Mouse (Mus musculus) left cerebral cortex, adult 9 months (tissue): ENCODE data around the gene Utp20.
A peak's percentile ranks its signal among the peaks of the same experiment; 100 is the strongest.

Experiments
- DNase-seq, 2 experiments: peaks; one replicate each; pipeline ENCODE4 v3.0.0; 2022; ENCODE audit warnings: low spot score in 2 of 2

The Utp20 gene

GRCm38 (mm10) chr10:88716986-88717755, 109.4 kb downstream of the Utp20 start:
- DNase-seq = no peak

- DNase-seq = no peak
Measured at GRCm38 (mm10) chr10:88715621-88716020, 111.0 kb downstream of the Utp20 start.

- no peak for DNase-seq
Measured at GRCm38 (mm10) chr10:88714744-88715143, 111.9 kb downstream of the Utp20 start.

DNA sequence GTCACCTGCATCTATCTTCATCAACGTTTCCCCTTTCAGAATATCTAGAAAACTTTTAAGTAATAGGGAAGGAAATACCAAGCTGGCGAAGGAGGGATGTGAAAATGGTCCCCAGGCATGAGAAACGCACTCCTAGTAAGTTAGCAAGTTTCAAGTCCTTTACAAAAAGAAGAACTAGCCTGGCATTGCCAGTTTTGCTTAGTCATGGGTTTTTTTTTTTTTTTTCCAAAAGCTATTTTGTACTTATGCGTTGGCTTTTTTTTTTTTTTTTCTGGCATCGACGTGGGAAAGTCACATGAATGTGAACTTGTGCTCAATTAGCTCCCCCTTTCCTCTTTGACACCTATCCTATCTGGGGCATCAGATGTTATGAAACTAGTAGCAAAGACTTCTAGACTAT, 114.2 kb downstream of the Utp20 start:
- no peak for DNase-seq

- DNase-seq = peak; percentile 25 to 62
Measured at GRCm38 (mm10) chr10:88708671-88709523, 117.7 kb downstream of the Utp20 start.

DNA sequence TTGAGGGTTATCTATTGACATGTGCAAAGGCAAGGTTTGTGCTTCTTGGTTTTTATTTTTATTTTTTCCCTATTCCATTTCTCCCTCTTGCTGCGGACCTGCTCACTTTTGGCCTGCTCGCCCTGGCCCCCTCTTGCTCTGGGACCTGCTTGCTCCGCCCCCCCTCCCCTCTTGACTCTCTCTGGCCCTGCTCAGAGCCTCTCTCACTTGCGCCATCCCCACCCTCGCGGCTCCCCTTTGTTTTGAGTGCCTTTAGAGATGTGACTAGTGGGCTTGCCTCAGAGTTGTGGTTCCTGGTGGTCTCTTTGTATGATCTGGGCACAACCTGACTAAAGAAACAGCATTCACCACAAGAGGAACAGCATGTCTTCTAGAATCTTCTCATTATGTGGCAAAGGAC, 125.7 kb downstream of the Utp20 start:
- DNase-seq = no peak
